In the genomic region with DNA sequence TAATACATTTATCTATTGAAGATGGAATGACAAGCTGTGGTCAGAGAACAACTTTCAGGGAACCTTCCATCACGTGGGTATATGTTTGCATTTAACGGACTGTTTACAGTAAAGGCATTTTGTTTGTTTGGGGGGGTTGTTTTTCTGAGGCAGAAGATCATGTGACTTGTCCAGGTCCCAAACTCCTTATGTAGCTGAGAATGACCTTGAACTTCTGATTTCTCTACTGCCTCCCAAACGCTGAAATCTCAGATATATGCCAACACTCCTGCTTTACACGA, we compare ENCODE assay signal across 9 mouse cellular contexts. TPM values are rescaled to one million over a fixed set of nuclear protein-coding genes. Genes with fewer than 3 reads are reported as not detected.
DNase-seq lines count a peak whose midpoint lies in the region; ATAC-seq and TF ChIP-seq lines count a peak whose summit lies in the region.
"Had no signal": no experiment of that assay in that cellular context is flagged by ENCODE, and none has a peak within 500 bp of the region (broad histone marks: within the 10 kb centered on the region; RNA-seq: fewer than 3 reads in every experiment).

No protein-coding gene starts in this region.

- H3K4me1 ChIP-seq in cortical plate, adult 2 months (ENCODE audit: control insufficient read depth, insufficient read depth, low read length) = no peaks in the 10 kb centered on the region
- peaks cover 8% of the 10 kb centered on the region for H3K4me1 ChIP-seq in hindbrain, embryonic 16.5 days (ENCODE audit: control insufficient read depth, insufficient read depth, low read depth, low read length)
- H3K4me1 ChIP-seq in midbrain, embryonic 16.5 days (ENCODE audit: control insufficient read depth, insufficient read depth, low read length) = peaks cover 4% of the 10 kb centered on the region; the same call in 1 of the 2 replicates

- TF ChIP-seq CTCF in layer of hippocampus, adult 2 months (conservative IDR thresholded peaks at IDR 0.05) = no peak
- no peak for TF ChIP-seq CTCF in cortical plate, adult 2 months (IDR thresholded peaks at IDR 0.05; ENCODE audit: extremely low read depth, insufficient read depth, low read length)

- WGBS in hindbrain, embryonic 16.5 days = 27% methylated on average over 4 of the region's 4 CpGs
- WGBS in midbrain, embryonic 16.5 days = 37% methylated on average over 4 of the region's 4 CpGs

- no peak overlapping the region; the same call in 1 of the 2 replicates for H3K9ac ChIP-seq in hindbrain, embryonic 16.5 days (ENCODE audit: low read depth, low read length)
- H3K9ac ChIP-seq in midbrain, embryonic 16.5 days (ENCODE audit: low read depth, low read length) = no peak overlapping the region

- DNase-seq in layer of hippocampus, adult 2 months (ENCODE audit: low spot score in 2 of 2) = no peak
- DNase-seq in layer of hippocampus, adult 9-10 months (ENCODE audit: low spot score) = no peak
- no peak for DNase-seq in spleen, postnatal 10 days (ENCODE audit: low spot score in 2 of 2)
- DNase-seq in adrenal gland, adult 18-20 months (ENCODE audit: low spot score in 2 of 2) = no peak
- DNase-seq in spleen, postnatal 36 days (ENCODE audit: low spot score in 2 of 2) = no peak

- H3K36me3 ChIP-seq in hindbrain, embryonic 16.5 days (ENCODE audit: control insufficient read depth, insufficient read depth, low read length) = no peaks in the 10 kb centered on the region
- H3K36me3 ChIP-seq in midbrain, embryonic 16.5 days (ENCODE audit: control insufficient read depth, insufficient read depth, low read length) = no peaks in the 10 kb centered on the region

- H3K27ac ChIP-seq in layer of hippocampus, adult 2 months = peak overlapping the region; percentile 81
- no peak overlapping the region for H3K27ac ChIP-seq in cortical plate, adult 2 months (ENCODE audit: insufficient read depth, low read length)
- no peak overlapping the region for H3K27ac ChIP-seq in hindbrain, embryonic 16.5 days (ENCODE audit: low read depth, low read length)
- no peak overlapping the region for H3K27ac ChIP-seq in midbrain, embryonic 16.5 days (ENCODE audit: low read length)

- no peak for ATAC-seq in hindbrain, embryonic 16.5 days
- ATAC-seq in midbrain, embryonic 16.5 days = no peak

- H3K4me2 ChIP-seq in hindbrain, embryonic 16.5 days (ENCODE audit: low read length) = peak overlapping the region; percentile 81
- peak overlapping the region; percentile 69 for H3K4me2 ChIP-seq in midbrain, embryonic 16.5 days (ENCODE audit: low read length)

- no peaks in the 10 kb centered on the region for H3K27me3 ChIP-seq in hindbrain, embryonic 16.5 days (replicated peaks; ENCODE audit: control insufficient read depth, insufficient read depth, low read length)
- no peaks in the 10 kb centered on the region for H3K27me3 ChIP-seq in midbrain, embryonic 16.5 days (ENCODE audit: control insufficient read depth, insufficient read depth, low read depth, low read length)

- H3K4me3 ChIP-seq in layer of hippocampus, adult 2 months = peak overlapping the region; percentile 87
- H3K4me3 ChIP-seq in cortical plate, adult 2 months (ENCODE audit: insufficient read depth, low read length) = peak overlapping the region; percentile 53; the same call in 1 of the 2 replicates
- peak overlapping the region; percentile 70 for H3K4me3 ChIP-seq in hindbrain, embryonic 16.5 days (ENCODE audit: low read length)
- peak overlapping the region; percentile 79 for H3K4me3 ChIP-seq in midbrain, embryonic 16.5 days (ENCODE audit: low read depth, low read length)

- H3K9me3 ChIP-seq in hindbrain, embryonic 16.5 days (ENCODE audit: control insufficient read depth, low read length) = no peaks in the 10 kb centered on the region
- no peaks in the 10 kb centered on the region for H3K9me3 ChIP-seq in midbrain, embryonic 16.5 days (replicated peaks; ENCODE audit: control insufficient read depth, low read length, poor library complexity, severe bottlenecking)

- TF ChIP-seq POLR2A in cortical plate, adult 2 months (IDR thresholded peaks at IDR 0.05; ENCODE audit: extremely low read depth, insufficient read depth, low read length) = no peak

RNA-seq across cellular contexts. Expression of a gene that starts 0.5 kb away (rescaled TPM):
- total RNA-seq in layer of hippocampus, adult 2 months (2021) = 10 to 100 TPM; 33.2 to 38.2 TPM
- 26.2 TPM in 2 replicates for polyA plus RNA-seq in cortical plate, adult 2 months (2012; rRNA removed)
- polyA plus RNA-seq in hindbrain, embryonic 16.5 days (2015; fragmentation: Nextera tagmentation; extraction: Ambion mirVana) = 31.8 and 32.3 TPM in 2 replicates
- polyA plus RNA-seq in midbrain, embryonic 16.5 days (2015; fragmentation: Nextera tagmentation; extraction: Ambion mirVana) = 26.5 and 29.2 TPM in 2 replicates
- total RNA-seq in adrenal gland, adult 18-20 months (2021) = 10 to 100 TPM; 31.3 to 43.8 TPM

RNA-seq across cellular contexts. Expression of a gene that starts 12.1 kb away (rescaled TPM):
- under 1 TPM; 0.46 to 0.66 TPM for total RNA-seq in layer of hippocampus, adult 2 months (2021)
- 0.33 and 0.36 TPM in 2 replicates for polyA plus RNA-seq in cortical plate, adult 2 months (2012; rRNA removed)
- polyA plus RNA-seq in hindbrain, embryonic 16.5 days (2015; fragmentation: Nextera tagmentation; extraction: Ambion mirVana) = 0.12 and 0.15 TPM in 2 replicates
- 0.09 and 0.15 TPM in 2 replicates for polyA plus RNA-seq in midbrain, embryonic 16.5 days (2015; fragmentation: Nextera tagmentation; extraction: Ambion mirVana)
- 10 to 100 TPM in 1 of 2 experiments, 1 to 10 TPM in 1; 8.6 to 15.3 TPM for total RNA-seq in adrenal gland, adult 18-20 months (2021)
- total RNA-seq: hematopoietic stem cell, adult 5-6 weeks had no signal

RNA-seq across cellular contexts. Expression of a gene that starts 55.2 kb away (rescaled TPM):
- 100 to 1,000 TPM; 705 to 728 TPM for total RNA-seq in layer of hippocampus, adult 2 months (2021)
- polyA plus RNA-seq in cortical plate, adult 2 months (2012; rRNA removed) = 722 and 754 TPM in 2 replicates
- polyA plus RNA-seq in hindbrain, embryonic 16.5 days (2015; fragmentation: Nextera tagmentation; extraction: Ambion mirVana) = 509 and 535 TPM in 2 replicates
- polyA plus RNA-seq in midbrain, embryonic 16.5 days (2015; fragmentation: Nextera tagmentation; extraction: Ambion mirVana) = 509 and 528 TPM in 2 replicates
- total RNA-seq in adrenal gland, adult 18-20 months (2021) = 1,000 to 10,000 TPM; 1,034 to 1,559 TPM

RNA-seq across cellular contexts. Expression of a gene that starts 55.3 kb away (rescaled TPM):
- 10 to 100 TPM; 33.6 to 37.3 TPM for total RNA-seq in layer of hippocampus, adult 2 months (2021)
- polyA plus RNA-seq in cortical plate, adult 2 months (2012; rRNA removed) = 40.6 and 43.7 TPM in 2 replicates
- 60.8 and 65.8 TPM in 2 replicates for polyA plus RNA-seq in hindbrain, embryonic 16.5 days (2015; fragmentation: Nextera tagmentation; extraction: Ambion mirVana)
- polyA plus RNA-seq in midbrain, embryonic 16.5 days (2015; fragmentation: Nextera tagmentation; extraction: Ambion mirVana) = 65.1 and 65.9 TPM in 2 replicates
- total RNA-seq in adrenal gland, adult 18-20 months (2021) = 10 to 100 TPM; 54.5 to 67.6 TPM
